Mouse (Mus musculus) layer of hippocampus, adult 9-11 months (tissue): ENCODE measurements around the gene Tmem150a.

Experiments used
- DNase-seq: peaks from one replicate; pipeline ENCODE4 v3.0.0; 2022

Gene Tmem150a

GRCm38 (mm10) chr6:72352636-72353405 lies 2.4 kb upstream of the Tmem150a start:
- DNase-seq = no peak

GRCm38 (mm10) chr6:72354025-72354424 lies 1.2 kb upstream of the Tmem150a start:
- DNase-seq = no peak

GRCm38 (mm10) chr6:72356001-72356532 lies 820 bp downstream of the Tmem150a start:
- DNase-seq = peak; percentile 56

DNA sequence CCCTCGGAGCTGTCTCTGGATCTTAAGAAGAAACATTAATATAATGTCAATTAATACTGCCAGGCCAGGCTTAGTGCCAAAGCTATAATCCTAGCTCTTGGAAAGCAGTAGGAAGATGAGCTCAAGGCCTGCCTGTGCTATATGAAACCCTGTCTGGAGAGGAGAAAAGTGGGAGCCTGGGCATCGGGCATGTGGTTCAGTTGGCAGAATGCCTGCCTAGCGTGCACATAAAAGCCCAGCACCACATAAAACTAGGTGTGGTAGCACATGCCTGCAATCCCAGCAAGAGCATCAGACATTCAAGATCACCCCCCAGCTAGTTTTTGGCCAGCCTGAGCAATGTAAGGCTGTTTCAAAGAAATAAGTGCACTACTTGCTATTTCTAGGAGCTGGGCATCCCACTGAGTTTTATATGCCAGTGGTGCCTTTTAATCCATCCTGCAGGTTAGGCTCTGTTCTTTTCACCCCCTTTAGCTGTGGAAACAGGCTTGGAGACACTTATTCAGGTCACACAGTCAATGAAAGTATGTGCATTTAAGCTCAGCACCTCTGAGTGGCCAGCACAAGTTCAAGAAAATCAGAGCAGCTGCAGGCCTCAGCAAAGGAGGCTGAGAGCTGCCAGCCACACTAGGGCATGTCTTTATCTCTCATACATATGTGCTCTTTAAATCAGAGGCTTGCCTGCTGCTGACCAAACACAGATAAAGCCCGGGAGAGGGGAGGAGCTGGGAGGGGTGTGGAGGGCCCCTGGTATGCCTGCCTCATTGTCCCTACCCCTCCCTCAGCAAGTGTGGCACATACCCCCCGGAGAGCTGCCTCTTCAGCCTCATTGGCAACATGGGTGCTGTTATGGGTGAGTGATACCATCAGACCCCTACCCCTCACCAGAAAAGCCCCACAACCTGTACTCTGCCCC lies 2.2 kb downstream of the Tmem150a start:
- DNase-seq = no peak

DNA sequence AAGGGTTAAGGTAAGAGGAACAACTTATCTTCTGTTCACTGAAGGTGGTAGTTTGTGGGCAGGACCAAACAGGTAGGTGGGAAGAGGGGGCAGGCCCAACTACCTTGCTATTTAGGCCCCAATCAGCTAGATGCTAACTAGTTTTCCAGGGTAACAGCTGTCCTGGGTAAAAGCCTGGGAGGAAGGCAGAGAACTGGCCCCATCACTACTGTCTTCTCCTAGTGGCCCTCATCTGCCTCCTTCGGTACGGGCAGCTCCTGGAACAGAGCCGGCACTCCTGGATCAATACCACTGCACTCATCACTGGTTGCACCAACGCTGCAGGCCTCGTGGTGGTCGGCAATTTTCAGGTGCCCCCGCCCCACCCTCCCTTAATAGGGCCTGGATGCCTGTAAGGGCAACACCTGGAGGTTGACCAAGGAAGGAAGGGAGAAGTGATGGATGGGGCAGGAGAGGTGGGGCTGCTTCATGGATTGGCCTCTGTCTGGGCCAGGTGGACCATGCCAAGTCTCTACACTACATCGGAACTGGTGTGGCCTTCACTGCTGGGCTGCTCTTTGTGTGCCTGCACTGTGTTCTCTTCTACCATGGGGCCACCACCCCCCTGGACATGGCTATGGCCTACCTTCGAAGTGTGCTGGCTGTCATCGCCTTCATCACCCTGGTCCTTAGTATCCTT lies 3.0 kb downstream of the Tmem150a start:
- no peak for DNase-seq

DNA sequence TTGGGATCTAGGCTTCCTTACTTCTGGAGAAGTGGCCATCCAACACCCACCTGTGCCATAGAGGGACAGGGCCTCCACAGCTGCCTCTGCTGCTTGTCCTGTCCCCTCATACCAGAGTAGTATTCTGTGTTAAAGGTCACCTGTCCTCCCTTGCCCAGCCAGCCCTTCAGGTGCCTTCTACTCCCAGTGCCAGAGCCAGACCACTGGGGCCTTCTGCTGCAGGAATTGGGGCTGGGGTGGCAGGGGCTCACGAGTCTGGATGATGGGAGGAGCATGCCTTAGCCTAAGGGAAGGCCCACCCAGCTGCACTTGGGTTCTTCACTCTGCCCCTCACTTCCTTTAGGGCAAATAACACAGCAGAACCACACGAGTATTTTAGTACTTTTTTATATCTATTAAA lies 4.1 kb downstream of the Tmem150a start:
- DNase-seq = no peak

- no peak for DNase-seq
These were observed 4.8 kb downstream of the Tmem150a start for GRCm38 (mm10) chr6:72359891-72360598.

DNA sequence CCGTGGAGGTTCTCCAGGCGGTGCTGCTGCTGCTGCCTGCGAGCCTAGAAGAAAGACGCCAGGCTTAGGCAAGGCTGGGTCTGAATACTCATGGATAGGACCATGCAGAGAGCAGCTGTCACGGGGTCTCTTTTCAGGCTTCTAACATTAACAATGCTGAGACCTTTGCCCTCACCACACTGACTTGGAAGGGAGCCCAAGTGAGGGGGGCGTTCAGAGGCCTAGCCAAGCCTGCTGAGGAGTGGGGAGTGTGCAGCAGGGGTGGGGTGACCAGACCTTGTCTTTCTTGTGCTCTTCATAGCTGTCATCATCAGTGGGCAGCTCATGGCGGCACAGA lies 5.3 kb downstream of the Tmem150a start:
- DNase-seq = no peak

GRCm38 (mm10) chr6:72361121-72361551 lies 5.9 kb downstream of the Tmem150a start:
- DNase-seq = no peak

DNA sequence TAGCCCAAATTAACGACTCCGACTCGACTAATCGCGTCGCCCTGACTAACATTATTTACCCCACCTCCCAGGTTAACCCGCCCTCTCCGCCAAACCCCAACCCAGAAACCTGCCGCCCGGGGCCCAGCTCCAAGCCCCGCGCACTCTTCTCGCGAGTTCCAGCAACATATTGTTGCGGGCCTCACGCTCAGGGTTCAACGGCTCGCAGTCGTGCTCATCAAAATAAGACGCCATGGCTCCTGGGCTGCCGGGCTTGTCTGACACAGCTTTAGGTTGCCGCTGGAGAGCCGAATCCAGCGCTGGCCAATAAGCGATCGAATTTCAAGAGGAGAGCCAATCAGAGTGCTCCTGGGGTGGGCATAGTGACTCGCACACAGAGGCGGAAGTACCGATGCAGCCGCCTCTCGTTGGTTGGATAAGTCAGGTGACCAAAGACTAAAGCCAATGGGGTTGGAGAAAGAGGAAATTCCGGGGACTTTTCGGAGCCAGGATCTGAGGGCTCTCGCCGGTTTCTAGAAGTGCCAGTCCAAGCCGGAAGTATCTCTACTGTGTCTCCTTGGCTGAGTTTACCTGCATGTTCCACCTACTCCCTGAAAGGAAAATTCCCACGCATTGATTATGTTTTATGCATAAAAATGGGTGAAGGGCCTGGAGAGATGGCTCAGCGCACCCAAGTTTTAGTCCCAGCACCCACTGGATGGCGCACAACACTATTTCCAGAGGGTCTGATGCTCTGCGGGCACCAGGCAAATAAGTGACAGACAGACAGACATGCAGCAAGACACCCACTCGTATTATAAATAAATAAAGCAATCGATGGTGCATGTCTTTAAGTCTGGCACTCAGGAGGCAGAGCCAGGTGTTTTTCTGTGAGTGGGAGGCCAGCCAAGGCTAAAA lies 7.1 kb downstream of the Tmem150a start:
- peak; percentile 99 for DNase-seq

- no peak for DNase-seq
These were observed 8.8 kb downstream of the Tmem150a start for GRCm38 (mm10) chr6:72364009-72364408.

- DNase-seq = no peak
These were observed 9.7 kb downstream of the Tmem150a start for GRCm38 (mm10) chr6:72364985-72365384.

GRCm38 (mm10) chr6:72366304-72366703 lies 11.1 kb downstream of the Tmem150a start:
- DNase-seq = no peak

GRCm38 (mm10) chr6:72366844-72367443 lies 11.7 kb downstream of the Tmem150a start, which contains the start of gene Rnf181:
Gene Rnf181 (minus strand): TSS chr6:72366956.
- DNase-seq = no peak

DNA sequence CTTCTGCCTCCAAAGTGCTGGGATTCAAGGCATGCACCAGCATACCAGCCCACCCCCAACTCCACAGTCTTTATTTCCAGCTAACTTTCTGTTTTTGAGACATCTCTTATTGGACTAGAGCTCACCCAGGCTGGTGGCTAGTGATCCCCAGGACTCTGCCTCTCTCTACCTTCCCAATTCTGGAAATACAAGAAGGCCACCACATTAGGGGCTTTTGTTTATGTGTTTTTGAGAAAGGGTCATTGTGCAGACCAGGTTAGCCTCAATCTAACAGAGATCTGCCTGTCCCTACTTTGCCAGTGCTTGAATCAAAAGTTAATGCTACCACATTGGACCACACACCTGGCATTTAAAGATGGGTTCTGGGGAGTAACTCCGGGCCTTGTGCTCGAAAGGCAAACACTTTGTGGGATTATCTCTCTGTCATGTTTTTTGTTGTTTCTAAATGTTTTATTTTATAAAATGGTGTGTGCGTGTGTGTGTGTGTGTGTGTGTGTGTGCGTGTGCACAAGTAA lies 12.3 kb downstream of the Tmem150a start:
- DNase-seq = no peak

DNA sequence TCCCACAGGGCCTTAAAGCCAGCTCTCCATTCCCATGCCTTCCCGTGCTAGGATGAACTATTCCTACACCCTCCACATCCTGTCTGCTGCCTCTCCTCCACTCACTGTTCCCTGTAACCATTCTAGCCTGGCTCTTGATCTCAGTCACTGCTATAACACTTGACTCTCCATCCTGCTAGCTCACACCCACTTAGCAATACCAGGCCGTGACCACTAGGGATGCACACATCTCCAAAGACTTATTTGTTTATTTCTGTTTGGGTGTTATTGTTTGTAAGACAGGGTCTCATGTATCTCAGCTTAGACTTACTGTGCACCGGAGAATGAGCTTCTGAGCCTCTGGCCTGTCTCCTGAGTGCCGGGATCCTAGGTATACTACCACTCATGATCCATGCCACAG lies 14.3 kb downstream of the Tmem150a start:
- DNase-seq = no peak

GRCm38 (mm10) chr6:72370091-72370490 lies 14.8 kb downstream of the Tmem150a start:
- DNase-seq = no peak

GRCm38 (mm10) chr6:72371147-72371546 lies 15.9 kb downstream of the Tmem150a start:
- peak; percentile 54 for DNase-seq

- no peak for DNase-seq
These were observed 16.3 kb downstream of the Tmem150a start for GRCm38 (mm10) chr6:72371571-72371970.

DNA sequence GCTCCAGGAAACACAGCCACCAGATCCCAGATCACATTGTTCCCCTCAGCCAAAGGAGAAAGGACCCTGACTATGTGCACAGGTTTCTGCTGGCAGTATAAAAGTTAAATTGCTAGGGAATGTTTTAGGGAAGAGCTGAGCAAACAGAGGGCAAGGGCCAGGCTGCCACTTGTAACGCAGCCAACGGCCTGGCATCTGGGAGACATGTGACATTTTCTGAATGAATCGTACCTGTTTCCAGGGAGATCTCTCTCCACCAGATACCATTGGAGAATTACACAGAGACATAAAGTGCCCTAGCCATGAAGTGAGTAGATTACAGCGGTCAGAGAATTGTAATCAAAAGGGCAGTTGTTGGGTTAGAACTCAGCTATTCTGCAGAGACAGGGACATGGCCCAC lies 17.9 kb downstream of the Tmem150a start:
- DNase-seq = no peak

- DNase-seq = no peak
These were observed 19.0 kb downstream of the Tmem150a start for GRCm38 (mm10) chr6:72374206-72374605.
